Mouse (Mus musculus) heart, embryonic 14.5 days (tissue): ENCODE data around the gene Wt1. TPM values are rescaled to one million over a fixed set of nuclear protein-coding genes. Genes with fewer than 3 reads are reported as not detected.

Experiments
- ATAC-seq: fragments of 200-750 bp; cut with Nextera tagmentation; 2 replicates; pipeline ENCODE4 v1.8.0; 2017; ENCODE audit warnings: low read depth, moderate TSS enrichment; ENCODE audit not compliant: insufficient number of reproducible peaks, insufficient read depth, low FRiP score
- H3K27ac ChIP-seq, 2 experiments: fragments of 200-500 bp in 1 of 2; fragments of 300-500 bp in 1 of 2; sonication (generic) in 1 of 2; replicated peaks in 1 of 2; 2 replicates each; pipeline ENCODE4 v1.5.1; 2012 to 2014; ENCODE audit warnings: low read depth in 2 of 2, low read length in 2 of 2, control low read depth in 1 of 2, mild to moderate bottlenecking in 1 of 2, mixed read lengths in 1 of 2; ENCODE audit not compliant: control insufficient read depth in 1 of 2, insufficient read depth in 1 of 2
- H3K27me3 ChIP-seq: fragments of 300-500 bp; sonication (generic); 2 replicates; pipeline ENCODE4 v1.6.1; 2014; ENCODE audit warnings: mild to moderate bottlenecking, low read length, control low read depth; ENCODE audit not compliant: control insufficient read depth, insufficient read depth
- H3K36me3 ChIP-seq: fragments of 300-500 bp; sonication (generic); 2 replicates; pipeline ENCODE4 v1.6.1; 2014; ENCODE audit warnings: mild to moderate bottlenecking, control low read depth, low read length, mixed read lengths; ENCODE audit not compliant: control insufficient read depth, insufficient read depth
- H3K4me1 ChIP-seq, 2 experiments: fragments of 200-500 bp in 1 of 2; fragments of 300-500 bp in 1 of 2; sonication (generic) in 1 of 2; 2 replicates each; pipeline ENCODE4 v1.6.1; 2012 to 2014; ENCODE audit warnings: low read length in 2 of 2, control low read depth in 1 of 2, mixed read lengths in 1 of 2; ENCODE audit not compliant: control insufficient read depth in 2 of 2, insufficient read depth in 2 of 2
- H3K4me2 ChIP-seq: fragments of 300-500 bp; sonication (generic); 2 replicates; pipeline ENCODE4 v1.6.1; 2014; ENCODE audit warnings: mild to moderate bottlenecking, low read length
- H3K4me3 ChIP-seq, 2 experiments: fragments of 200-500 bp in 1 of 2; fragments of 300-500 bp in 1 of 2; sonication (generic) in 1 of 2; 2 replicates each; pipeline ENCODE4 v1.5.1; 2012 to 2014; ENCODE audit warnings: low read length in 2 of 2, mild to moderate bottlenecking in 2 of 2, control low read depth in 1 of 2, low read depth in 1 of 2, moderate library complexity in 1 of 2; ENCODE audit not compliant: control insufficient read depth in 1 of 2, insufficient read depth in 1 of 2
- H3K9ac ChIP-seq: fragments of 300-500 bp; sonication (generic); 2 replicates; pipeline ENCODE4 v1.6.1; 2014; ENCODE audit warnings: mild to moderate bottlenecking, low read length
- H3K9me3 ChIP-seq: fragments of 300-500 bp; sonication (generic); 2 replicates; pipeline ENCODE4 v1.6.1; 2016; ENCODE audit warnings: low read length, control low read depth; ENCODE audit not compliant: control insufficient read depth
- WGBS: fragments of 180-500 bp; shearing (Covaris S2); extraction: QIAGEN DNeasy Blood & Tissue Kit; methylation state at CpG from one replicate; pipeline ENCODE4 v1.1.7; 2014; 5-methylcytosine and 5-hydroxymethylcytosine counted together
- polyA plus RNA-seq: library from polyadenylated mRNA; unstranded; fragments of >200 nt; fragmentation: Nextera tagmentation; extraction: Ambion mirVana; gene quantifications from 2 replicates; pipeline ENCODE4 v1.2.1, GENCODE M21; 2014

The Wt1 gene
- polyA plus RNA-seq, 1 experiment from 2014 or later = 23.6 TPM

- Histone ChIP-seq H3K36me3 (no peaks in the 10 kb centered on the region), H3K9me3 (no peaks in the 10 kb centered on the region), H3K9ac (no peak overlapping the region), H3K27me3 (peaks cover 87% of the 10 kb centered on the region), H3K4me3 (no peak overlapping the region), H3K4me2 (peak overlapping the region; percentile 28; the same call in 1 of the 2 replicates), H3K4me1 (peaks cover 9 to 20% of the 10 kb centered on the region in 2 experiments; a peak in 3 of 4 replicates), H3K27ac (no peak overlapping the region)
- ATAC-seq = no peak
- WGBS = 17% methylated on average over 2 of the region's 2 CpGs
Observed at GRCm38 (mm10) chr2:105131811-105132100, 5.4 kb downstream of the Wt1 start.

- Histone ChIP-seq H3K36me3 (no peaks in the 10 kb centered on the region), H3K27ac (no peak overlapping the region; a peak in 1 of 4 replicates), H3K27me3 (peaks cover 87% of the 10 kb centered on the region), H3K4me3 (peak overlapping the region in 1 of 2 experiments; percentile 12; a peak in 2 of 4 replicates), H3K9ac (0 out of 2 replicates have a peak overlapping the region, but pooled peaks have one; percentile 38), H3K4me2 (peak overlapping the region; percentile 28), H3K9me3 (no peaks in the 10 kb centered on the region), H3K4me1 (peaks cover 9 to 18% of the 10 kb centered on the region in 2 experiments; a peak in 3 of 4 replicates)
- 3% methylated on average over 16 of the region's 17 CpGs for WGBS
- ATAC-seq = no peak
Observed at GRCm38 (mm10) chr2:105132300-105132699, 6.0 kb downstream of the Wt1 start.

- H3K4me1 ChIP-seq = peaks cover 9 to 18% of the 10 kb centered on the region in 2 experiments; a peak in 3 of 4 replicates
- H3K27me3 ChIP-seq = peaks cover 89% of the 10 kb centered on the region
- no peak overlapping the region for H3K9ac ChIP-seq
- H3K4me3 ChIP-seq = peak overlapping the region in 1 of 2 experiments; percentile 4; a peak in 1 of 4 replicates
- H3K9me3 ChIP-seq = no peaks in the 10 kb centered on the region
- H3K27ac ChIP-seq = peak overlapping the region; percentile 20 to 50; a peak in 3 of 4 replicates
- H3K36me3 ChIP-seq = no peaks in the 10 kb centered on the region
- H3K4me2 ChIP-seq = peak overlapping the region; percentile 28
- 5% methylated on average over 43 of the region's 43 CpGs for WGBS
- ATAC-seq = no peak
Observed at GRCm38 (mm10) chr2:105132933-105133795, 6.8 kb downstream of the Wt1 start.

- Histone ChIP-seq H3K27ac (peak overlapping the region; percentile 31 to 65; a peak in 3 of 4 replicates), H3K4me3 (peak overlapping the region in 1 of 2 experiments; percentile 2; a peak in 1 of 4 replicates)
Observed at GRCm38 (mm10) chr2:105134296-105134695, 8.0 kb downstream of the Wt1 start.

GRCm38 (mm10) chr2:105139471-105139870 lies 13.1 kb downstream of the Wt1 start:
- Histone ChIP-seq H3K36me3 (no peaks in the 10 kb centered on the region), H3K4me3 (no peak overlapping the region), H3K9me3 (no peaks in the 10 kb centered on the region), H3K27ac (peak overlapping the region; percentile 50 to 70), H3K4me2 (0 out of 2 replicates have a peak overlapping the region, but pooled peaks have one; percentile 1), H3K27me3 (peaks cover 40% of the 10 kb centered on the region), H3K4me1 (peaks cover 13 to 14% of the 10 kb centered on the region in 2 experiments), H3K9ac (no peak overlapping the region)
- ATAC-seq = 0 out of 2 replicates have a peak, but pooled peaks have one; percentile 45
- WGBS = 27% methylated on average over 7 of the region's 7 CpGs

More at GRCm38 (mm10) chr2:105134296-105134695, 8.0 kb downstream of the Wt1 start:
- Histone ChIP-seq H3K27me3 (peaks cover 84% of the 10 kb centered on the region), H3K4me2 (peak overlapping the region; percentile 26), H3K36me3 (no peaks in the 10 kb centered on the region), H3K9me3 (no peaks in the 10 kb centered on the region), H3K4me1 (peaks cover 11 to 19% of the 10 kb centered on the region in 2 experiments), H3K9ac (no peak overlapping the region)
- ATAC-seq = peak; percentile 85
- WGBS = 1% methylated on average over 19 of the region's 19 CpGs

- ATAC-seq = no peak
- peaks cover 21% of the 10 kb centered on the region for H3K27me3 ChIP-seq
- H3K27ac ChIP-seq = 0 out of 4 replicates have a peak overlapping the region, but pooled peaks of 1 of the 2 experiments have one; percentile 24
- H3K4me2 ChIP-seq = no peak overlapping the region
- 57% methylated on average over 7 of the region's 7 CpGs for WGBS
- peaks cover 10 to 13% of the 10 kb centered on the region in 2 experiments; a peak in 3 of 4 replicates for H3K4me1 ChIP-seq
- no peaks in the 10 kb centered on the region for H3K9me3 ChIP-seq
- no peak overlapping the region for H3K4me3 ChIP-seq
- 0 out of 2 replicates have a peak, but pooled peaks cover 3% of the 10 kb centered on the region for H3K36me3 ChIP-seq
- H3K9ac ChIP-seq = no peak overlapping the region
Observed at GRCm38 (mm10) chr2:105141371-105141770, 15.0 kb downstream of the Wt1 start.

- Histone ChIP-seq H3K36me3 (0 out of 2 replicates have a peak, but pooled peaks cover 3% of the 10 kb centered on the region), H3K4me2 (no peak overlapping the region), H3K27me3 (no peaks in the 10 kb centered on the region), H3K9ac (no peak overlapping the region), H3K4me3 (no peak overlapping the region), H3K9me3 (no peaks in the 10 kb centered on the region), H3K4me1 (peaks cover 8 to 13% of the 10 kb centered on the region in 2 experiments), H3K27ac (no peak overlapping the region)
- ATAC-seq = no peak
- 86% methylated on average over 14 of the region's 14 CpGs for WGBS
Observed at GRCm38 (mm10) chr2:105143731-105144130, 17.4 kb downstream of the Wt1 start.
